Mouse (Mus musculus) testis, adult 2 months (tissue): ENCODE measurements around the gene Smdt1.

ENCODE experiments used
- CTCF ChIP-seq: fragments of 200-500 bp; IDR thresholded peaks from 2 replicates; pipeline ENCODE4 v1.5.1; 2012; ENCODE audit warnings: low read depth, mild to moderate bottlenecking, inconsistent platforms, low read length, moderate library complexity; ENCODE audit not compliant: control insufficient read depth, insufficient read depth, insufficient replicate concordance
- POLR2A ChIP-seq: fragments of 200-500 bp; IDR thresholded peaks from 2 replicates; pipeline ENCODE4 v1.6.1; 2012; ENCODE audit warnings: low read depth, mild to moderate bottlenecking, inconsistent platforms, low read length, moderate library complexity; ENCODE audit not compliant: control insufficient read depth

- no peak for TF ChIP-seq CTCF
- TF ChIP-seq POLR2A, result no peak
Observed at GRCm38 (mm10) chr15:82353745-82354113, 15.0 kb downstream of the Smdt1 start.
